Mouse (Mus musculus) brain, adult 2 months (tissue): ENCODE measurements around the gene Tfr2.

Experiments
- DNase-seq: peaks from one replicate; pipeline ENCODE4 v3.0.0; 2011; ENCODE audit warnings: low read depth, low spot score

Tfr2 gene

GRCm38 (mm10) chr5:137623937-137624530, 54.4 kb downstream of the Tfr2 start:
- no peak for DNase-seq

GRCm38 (mm10) chr5:137627991-137628390, 58.4 kb downstream of the Tfr2 start:
- peak; percentile 42 for DNase-seq

GRCm38 (mm10) chr5:137628498-137629305, 59.1 kb downstream of the Tfr2 start, which contains the start of the genes Fbxo24, Lrch4 and Gm20605:
Fbxo24 (minus strand) TSS chr5:137629002.
Lrch4 (plus strand) TSS chr5:137629121.
Gm20605 (plus strand) TSS chr5:137629175.
- DNase-seq: peak; percentile 100

- DNase-seq: no peak
These were observed 59.7 kb downstream of the Tfr2 start for GRCm38 (mm10) chr5:137629306-137629721.

GRCm38 (mm10) chr5:137629906-137630545, 60.4 kb downstream of the Tfr2 start:
- DNase-seq: no peak

- no peak for DNase-seq
These were observed 61.0 kb downstream of the Tfr2 start for GRCm38 (mm10) chr5:137630602-137631001.

- DNase-seq: peak; percentile 58
These were observed 61.5 kb downstream of the Tfr2 start for GRCm38 (mm10) chr5:137631171-137631570.

- DNase-seq: no peak
These were observed 62.0 kb downstream of the Tfr2 start for GRCm38 (mm10) chr5:137631591-137631990.

- DNase-seq: no peak
These were observed 63.9 kb downstream of the Tfr2 start for GRCm38 (mm10) chr5:137633397-137634084.
